Mouse (Mus musculus) neural tube, embryonic 14.5 days (tissue): ENCODE measurements at regions not wholly inside any gene's neighbourhood (a gene's known extent, or its start where the extent isn't known, plus 50 kb on each side); places are given as distances from the start of the nearest gene placed in this dataset.

ENCODE experiments used
- ATAC-seq: fragments of 200-750 bp; cut with Nextera tagmentation; 2 replicates; pipeline ENCODE4 v1.8.0; 2017; ENCODE audit warnings: low read depth, mild to moderate bottlenecking, moderate TSS enrichment, moderate library complexity
- H3K27ac ChIP-seq: fragments of 300-500 bp; sonication (generic); 2 replicates; pipeline ENCODE4 v1.5.1; 2014; ENCODE audit warnings: low read depth, mild to moderate bottlenecking, control low read depth, low read length, moderate library complexity, mixed read lengths
- H3K27me3 ChIP-seq: fragments of 300-500 bp; sonication (generic); 2 replicates; pipeline ENCODE4 v1.6.1; 2014; ENCODE audit warnings: low read length; ENCODE audit not compliant: control insufficient read depth, insufficient read depth
- H3K36me3 ChIP-seq: fragments of 300-500 bp; sonication (generic); 2 replicates; pipeline ENCODE4 v1.6.1; 2014; ENCODE audit warnings: low read length, mixed read lengths; ENCODE audit not compliant: control insufficient read depth, insufficient read depth
- H3K4me1 ChIP-seq: fragments of 300-500 bp; sonication (generic); 2 replicates; pipeline ENCODE4 v1.6.1; 2014; ENCODE audit warnings: low read length; ENCODE audit not compliant: control insufficient read depth, insufficient read depth
- H3K4me2 ChIP-seq: fragments of 300-500 bp; sonication (generic); 2 replicates; pipeline ENCODE4 v1.6.1; 2014; ENCODE audit warnings: mild to moderate bottlenecking, low read depth, low read length, control low read depth
- H3K4me3 ChIP-seq: fragments of 300-500 bp; sonication (generic); 2 replicates; pipeline ENCODE4 v1.5.1; 2014; ENCODE audit warnings: low read depth, low read length, control low read depth, mixed read lengths
- H3K9ac ChIP-seq: fragments of 300-500 bp; sonication (generic); replicated peaks from 2 replicates; pipeline ENCODE4 v1.6.1; 2014; ENCODE audit warnings: low read depth, mild to moderate bottlenecking, control low read depth, low read length, mixed read lengths
- H3K9me3 ChIP-seq: fragments of 300-500 bp; sonication (generic); 2 replicates; pipeline ENCODE4 v1.6.1; 2016; ENCODE audit warnings: low read length; ENCODE audit not compliant: control insufficient read depth
- WGBS: fragments of 180-500 bp; shearing (Covaris S2); extraction: QIAGEN DNeasy Blood & Tissue Kit; methylation state at CpG from one replicate; pipeline ENCODE4 v1.1.7; 2014; 5-methylcytosine and 5-hydroxymethylcytosine counted together

- H3K4me1 ChIP-seq, result peaks cover 22% of the 10 kb centered on the region
- no peak overlapping the region for H3K9ac ChIP-seq
- no peak overlapping the region for H3K4me3 ChIP-seq
- H3K36me3 ChIP-seq, result no peaks in the 10 kb centered on the region
- H3K9me3 ChIP-seq, result no peaks in the 10 kb centered on the region
- no peak for ATAC-seq
- H3K27ac ChIP-seq, result 0 out of 2 replicates have a peak overlapping the region, but pooled peaks have one; percentile 34
- peak overlapping the region; percentile 38 for H3K4me2 ChIP-seq
- H3K27me3 ChIP-seq, result no peaks in the 10 kb centered on the region
- WGBS, result 6% methylated on average over 13 of the region's 13 CpGs
Observed at GRCm38 (mm10) chr1:42261800-42262199, 433.8 kb upstream of the Pou3f3 start.

- Histone ChIP-seq H3K4me1 (peaks cover 20% of the 10 kb centered on the region), H3K36me3 (no peaks in the 10 kb centered on the region), H3K9me3 (no peaks in the 10 kb centered on the region), H3K27me3 (no peaks in the 10 kb centered on the region), H3K27ac (no peak overlapping the region), H3K4me2 (no peak overlapping the region), H3K4me3 (no peak overlapping the region), H3K9ac (no peak overlapping the region)
- WGBS, result 53% methylated on average over 5 of the region's 5 CpGs
- no peak for ATAC-seq
Observed at GRCm38 (mm10) chr1:42262606-42263005, 433.0 kb upstream of the Pou3f3 start.

- no peak for ATAC-seq
- Histone ChIP-seq H3K4me3 (no peak overlapping the region), H3K36me3 (no peaks in the 10 kb centered on the region), H3K9ac (no peak overlapping the region), H3K9me3 (no peaks in the 10 kb centered on the region), H3K4me1 (no peaks in the 10 kb centered on the region), H3K4me2 (no peak overlapping the region), H3K27ac (no peak overlapping the region), H3K27me3 (no peaks in the 10 kb centered on the region)
- 61% methylated on average over 8 of the region's 8 CpGs for WGBS
Observed at GRCm38 (mm10) chr1:42277130-42277529, 418.4 kb upstream of the Pou3f3 start.

GRCm38 (mm10) chr1:42295841-42296240 lies 399.7 kb upstream of the Pou3f3 start:
- Histone ChIP-seq H3K4me1 (no peaks in the 10 kb centered on the region), H3K4me2 (no peak overlapping the region), H3K27me3 (no peaks in the 10 kb centered on the region), H3K9ac (no peak overlapping the region), H3K9me3 (no peaks in the 10 kb centered on the region), H3K27ac (no peak overlapping the region), H3K4me3 (no peak overlapping the region), H3K36me3 (no peaks in the 10 kb centered on the region)
- 57% methylated on average over 10 of the region's 10 CpGs for WGBS
- ATAC-seq, result no peak

- H3K9ac ChIP-seq, result no peak overlapping the region
- H3K36me3 ChIP-seq, result no peaks in the 10 kb centered on the region
- no peaks in the 10 kb centered on the region for H3K9me3 ChIP-seq
- H3K4me2 ChIP-seq, result no peak overlapping the region
- H3K4me1 ChIP-seq, result no peaks in the 10 kb centered on the region
- no peak for ATAC-seq
- H3K4me3 ChIP-seq, result no peak overlapping the region
- 65% methylated on average over 1 of the region's 1 CpGs for WGBS
- no peak overlapping the region for H3K27ac ChIP-seq
- H3K27me3 ChIP-seq, result no peaks in the 10 kb centered on the region
Observed at GRCm38 (mm10) chr1:42309251-42309650, 386.3 kb upstream of the Pou3f3 start.

- ATAC-seq, result no peak
- H3K4me2 ChIP-seq, result no peak overlapping the region
- no peaks in the 10 kb centered on the region for H3K4me1 ChIP-seq
- H3K9me3 ChIP-seq, result no peaks in the 10 kb centered on the region
- 88% methylated on average over 4 of the region's 4 CpGs for whole genome bisulfite sequencing
- no peak overlapping the region for H3K9ac ChIP-seq
- H3K27ac ChIP-seq, result no peak overlapping the region
- no peak overlapping the region for H3K4me3 ChIP-seq
- no peaks in the 10 kb centered on the region for H3K27me3 ChIP-seq
- H3K36me3 ChIP-seq, result no peaks in the 10 kb centered on the region
Observed at GRCm38 (mm10) chr1:42313494-42313893, 382.1 kb upstream of the Pou3f3 start.

GRCm38 (mm10) chr1:42351884-42352283 lies 343.7 kb upstream of the Pou3f3 start:
- no peak overlapping the region for H3K4me3 ChIP-seq
- WGBS, result 34% methylated on average over 4 of the region's 4 CpGs
- no peaks in the 10 kb centered on the region for H3K36me3 ChIP-seq
- H3K27me3 ChIP-seq, result no peaks in the 10 kb centered on the region
- H3K4me2 ChIP-seq, result peak overlapping the region; percentile 32
- no peaks in the 10 kb centered on the region for H3K9me3 ChIP-seq
- peak overlapping the region; percentile 53; the same call in 1 of the 2 replicates for H3K27ac ChIP-seq
- no peaks in the 10 kb centered on the region for H3K4me1 ChIP-seq
- ATAC-seq, result peak; percentile 64
- no peak overlapping the region for H3K9ac ChIP-seq

GRCm38 (mm10) chr1:42352389-42352788 lies 343.2 kb upstream of the Pou3f3 start:
- Histone ChIP-seq H3K4me1 (no peaks in the 10 kb centered on the region), H3K27me3 (no peaks in the 10 kb centered on the region), H3K9me3 (no peaks in the 10 kb centered on the region), H3K36me3 (no peaks in the 10 kb centered on the region), H3K4me2 (peak overlapping the region; percentile 32), H3K4me3 (no peak overlapping the region), H3K27ac (peak overlapping the region; percentile 53; the same call in 1 of the 2 replicates), H3K9ac (no peak overlapping the region)
- ATAC-seq, result peak; percentile 67
- 37% methylated on average over 13 of the region's 13 CpGs for WGBS

- no peaks in the 10 kb centered on the region for H3K27me3 ChIP-seq
- H3K9me3 ChIP-seq, result no peaks in the 10 kb centered on the region
- no peak for ATAC-seq
- no peak overlapping the region; the same call in 1 of the 2 replicates for H3K27ac ChIP-seq
- no peak overlapping the region for H3K4me3 ChIP-seq
- H3K36me3 ChIP-seq, result no peaks in the 10 kb centered on the region
- no peak overlapping the region for H3K4me2 ChIP-seq
- no peak overlapping the region for H3K9ac ChIP-seq
- no peaks in the 10 kb centered on the region for H3K4me1 ChIP-seq
- WGBS, result 62% methylated on average over 8 of the region's 8 CpGs
Observed at GRCm38 (mm10) chr1:42353096-42353495, 342.5 kb upstream of the Pou3f3 start.
